Mouse (Mus musculus) intestine, postnatal 0 days (tissue): ENCODE results near the gene 4930442H23Rik. TPM values are rescaled to one million over a fixed set of nuclear protein-coding genes. Genes with fewer than 3 reads are reported as not detected.
A peak's percentile ranks its signal among the peaks of the same experiment; 100 is the strongest.

Experiments
- ATAC-seq: fragments of 200-750 bp; cut with Nextera tagmentation; 2 replicates; pipeline ENCODE4 v1.8.0; 2017; ENCODE audit warnings: mild to moderate bottlenecking, moderate TSS enrichment, moderate library complexity
- H3K27ac ChIP-seq: fragments of 300-500 bp; sonication (generic); 2 replicates; pipeline ENCODE4 v1.5.1; 2014; ENCODE audit warnings: mild to moderate bottlenecking, low read depth, low read length, moderate library complexity
- H3K27me3 ChIP-seq: fragments of 300-500 bp; sonication (generic); replicated peaks from 2 replicates; pipeline ENCODE4 v1.6.1; 2014; ENCODE audit warnings: low read length, mixed read lengths; ENCODE audit not compliant: control insufficient read depth, insufficient read depth
- H3K36me3 ChIP-seq: fragments of 300-500 bp; sonication (generic); 2 replicates; pipeline ENCODE4 v1.6.1; 2014; ENCODE audit warnings: mild to moderate bottlenecking, moderate library complexity; ENCODE audit not compliant: control insufficient read depth, insufficient read depth
- H3K4me1 ChIP-seq: fragments of 300-500 bp; sonication (generic); replicated peaks from 2 replicates; pipeline ENCODE4 v1.6.1; 2014; ENCODE audit warnings: antibody characterized with exemption, low read length, mixed read lengths; ENCODE audit not compliant: control insufficient read depth, insufficient read depth
- H3K4me2 ChIP-seq: fragments of 300-500 bp; sonication (generic); replicated peaks from 2 replicates; pipeline ENCODE4 v1.6.1; 2014; ENCODE audit warnings: low read depth, mild to moderate bottlenecking, moderate library complexity
- H3K4me3 ChIP-seq: fragments of 300-500 bp; sonication (generic); 2 replicates; pipeline ENCODE4 v1.5.1; 2014; ENCODE audit warnings: low read depth, low read length
- H3K9ac ChIP-seq: fragments of 300-500 bp; sonication (generic); 2 replicates; pipeline ENCODE4 v1.6.1; 2014; ENCODE audit warnings: mild to moderate bottlenecking, low read depth, low read length
- H3K9me3 ChIP-seq: fragments of 300-500 bp; sonication (generic); 2 replicates; pipeline ENCODE4 v1.6.1; 2016; ENCODE audit warnings: mixed run types; ENCODE audit not compliant: control insufficient read depth
- CTCF ChIP-seq: sonication (generic); IDR thresholded peaks from 2 replicates; pipeline ENCODE4 v1.5.1; 2016; ENCODE audit warnings: low read depth, mild to moderate bottlenecking, control low read depth, antibody characterized with exemption, moderate library complexity
- whole genome bisulfite sequencing: fragments of 180-500 bp; shearing (Covaris S2); extraction: QIAGEN DNeasy Blood & Tissue Kit; methylation state at CpG from one replicate; pipeline ENCODE4 v1.1.7; 2014; 5-methylcytosine and 5-hydroxymethylcytosine counted together
- polyA plus RNA-seq: library from polyadenylated mRNA; unstranded; fragments of >200 nt; fragmentation: Nextera tagmentation; extraction: Ambion mirVana; gene quantifications from 2 replicates; pipeline ENCODE4 v1.2.1, GENCODE M21; 2015

4930442H23Rik gene
- polyA plus RNA-seq, 1 experiment from 2014 or later, result 0.12 TPM

- TF ChIP-seq CTCF, result no peak
- Histone ChIP-seq H3K4me2 (no peak overlapping the region), H3K9me3 (no peaks in the 10 kb centered on the region), H3K27me3 (no peaks in the 10 kb centered on the region), H3K36me3 (peaks cover 51% of the 10 kb centered on the region), H3K9ac (peak overlapping the region; percentile 0; the same call in 1 of the 2 replicates), H3K4me3 (no peak overlapping the region), H3K27ac (no peak overlapping the region; the same call in 1 of the 2 replicates), H3K4me1 (no peaks in the 10 kb centered on the region)
- peak; percentile 29; the same call in 1 of the 2 replicates for ATAC-seq
- WGBS, result 72% methylated on average over 8 of the region's 8 CpGs
Measured at GRCm38 (mm10) chr10:81161602-81162317, 21.9 kb downstream of the 4930442H23Rik start.

DNA sequence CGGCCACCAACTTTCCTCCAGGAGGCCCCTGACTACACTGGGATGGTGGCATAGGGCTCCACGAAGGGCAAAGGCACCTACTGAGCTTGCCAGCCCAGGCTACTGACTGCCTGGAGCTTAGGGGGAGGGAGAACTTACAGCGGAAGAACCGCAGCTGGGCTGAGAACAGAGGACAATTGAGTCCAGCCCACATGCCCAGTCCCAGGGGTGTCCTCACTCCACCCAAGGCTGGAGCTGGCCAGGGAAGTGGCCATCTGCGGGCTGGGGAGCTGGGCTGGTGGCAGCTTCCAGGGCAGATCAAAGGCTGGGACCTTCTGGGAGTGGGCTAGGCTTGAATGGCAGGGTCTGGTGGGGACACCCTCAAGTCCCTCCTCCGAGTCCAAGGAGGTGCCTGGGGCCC, 28.9 kb downstream of the 4930442H23Rik start:
- Histone ChIP-seq H3K27me3 (no peaks in the 10 kb centered on the region), H3K9me3 (no peaks in the 10 kb centered on the region), H3K4me2 (no peak overlapping the region), H3K27ac (peak overlapping the region; percentile 15; the same call in 1 of the 2 replicates), H3K36me3 (peaks cover 65% of the 10 kb centered on the region), H3K9ac (no peak overlapping the region), H3K4me3 (no peak overlapping the region), H3K4me1 (no peaks in the 10 kb centered on the region)
- no peak for TF ChIP-seq CTCF
- no peak for ATAC-seq
- 75% methylated on average over 6 of the region's 6 CpGs for WGBS

GRCm38 (mm10) chr10:81154313-81154712, 29.3 kb downstream of the 4930442H23Rik start:
- no peak overlapping the region for H3K9ac ChIP-seq
- peaks cover 69% of the 10 kb centered on the region for H3K36me3 ChIP-seq
- WGBS, result 88% methylated on average over 12 of the region's 12 CpGs
- no peaks in the 10 kb centered on the region for H3K4me1 ChIP-seq
- ATAC-seq, result no peak
- no peaks in the 10 kb centered on the region for H3K27me3 ChIP-seq
- no peak overlapping the region for H3K4me3 ChIP-seq
- no peaks in the 10 kb centered on the region for H3K9me3 ChIP-seq
- no peak overlapping the region for H3K4me2 ChIP-seq
- 0 out of 2 replicates have a peak overlapping the region, but pooled peaks have one; percentile 21 for H3K27ac ChIP-seq
- no peak for TF ChIP-seq CTCF

DNA sequence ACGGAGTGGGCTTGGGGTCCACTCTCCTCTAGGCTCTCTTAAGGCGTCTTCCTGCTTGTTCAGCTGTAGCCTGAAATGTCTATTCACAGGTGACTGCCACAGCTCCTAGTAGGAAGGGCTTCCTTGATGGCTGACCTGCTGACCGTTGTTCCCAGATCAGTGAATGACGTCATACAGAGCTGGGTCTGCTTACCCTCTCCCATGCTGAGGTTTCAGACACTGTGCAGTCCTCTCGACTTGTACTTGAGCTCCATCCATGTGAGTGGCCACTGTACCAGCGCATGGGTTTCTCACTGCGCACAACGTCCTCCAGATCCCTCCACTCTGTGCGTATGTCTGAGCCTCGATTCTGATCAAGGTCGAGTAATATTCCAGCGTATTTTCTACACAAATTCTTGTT, 31.0 kb downstream of the 4930442H23Rik start:
- Histone ChIP-seq H3K4me3 (no peak overlapping the region), H3K9ac (no peak overlapping the region), H3K36me3 (peaks cover 73% of the 10 kb centered on the region), H3K4me1 (no peaks in the 10 kb centered on the region), H3K27me3 (no peaks in the 10 kb centered on the region), H3K27ac (peak overlapping the region; percentile 11; the same call in 1 of the 2 replicates), H3K9me3 (no peaks in the 10 kb centered on the region), H3K4me2 (no peak overlapping the region)
- 60% methylated on average over 12 of the region's 12 CpGs for WGBS
- peak; percentile 29; the same call in 1 of the 2 replicates for ATAC-seq
- TF ChIP-seq CTCF, result no peak

DNA sequence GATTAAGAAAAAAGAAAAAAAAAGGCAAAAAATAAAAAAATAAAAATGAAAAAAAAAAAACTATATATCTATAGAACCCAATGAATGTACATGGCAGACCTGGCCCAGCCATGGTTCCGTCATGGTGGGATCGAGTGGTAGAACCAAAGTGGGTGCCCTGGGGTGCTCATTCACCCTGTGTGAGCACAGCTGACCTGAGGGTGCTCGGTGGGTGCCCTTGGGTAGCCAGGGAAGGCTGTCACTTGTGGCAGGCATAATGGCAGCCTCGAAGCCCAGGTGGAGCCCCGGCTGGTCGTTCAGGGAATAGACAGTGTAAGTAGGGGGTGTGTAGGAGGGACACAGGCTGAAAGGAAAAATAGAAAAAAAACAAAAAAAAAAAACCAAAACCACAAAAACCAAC, 32.4 kb downstream of the 4930442H23Rik start:
- WGBS, result 70% methylated on average over 6 of the region's 6 CpGs
- Histone ChIP-seq H3K4me3 (no peak overlapping the region), H3K9ac (no peak overlapping the region), H3K36me3 (peaks cover 73% of the 10 kb centered on the region), H3K9me3 (no peaks in the 10 kb centered on the region), H3K4me1 (0 out of 2 replicates have a peak, but pooled peaks cover 3% of the 10 kb centered on the region), H3K27me3 (no peaks in the 10 kb centered on the region), H3K27ac (no peak overlapping the region), H3K4me2 (no peak overlapping the region)
- TF ChIP-seq CTCF, result no peak
- no peak for ATAC-seq

DNA sequence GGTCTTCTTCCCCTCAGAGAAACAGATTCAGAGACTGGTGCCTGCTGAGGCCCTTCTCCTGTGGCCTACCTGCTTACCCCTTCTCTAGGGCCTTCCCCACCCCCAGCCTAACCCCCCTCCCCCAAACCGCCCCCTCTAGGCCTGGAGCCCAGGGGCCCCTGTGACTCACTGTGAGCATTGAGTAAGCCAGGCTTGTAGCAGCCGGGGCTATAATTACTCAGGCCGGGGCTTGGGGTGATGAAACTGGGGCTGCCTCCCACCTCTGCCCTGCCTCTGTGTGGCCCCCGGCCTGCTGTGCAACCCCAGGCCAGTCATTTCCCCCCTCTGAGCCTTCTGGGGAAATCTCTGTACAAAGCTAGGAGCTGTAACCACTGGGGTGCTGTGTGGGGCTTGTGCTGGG, 37.4 kb downstream of the 4930442H23Rik start:
- Histone ChIP-seq H3K27me3 (no peaks in the 10 kb centered on the region), H3K27ac (peak overlapping the region; percentile 91), H3K4me1 (peaks cover 7% of the 10 kb centered on the region; the same call in 1 of the 2 replicates), H3K4me2 (peak overlapping the region; percentile 59), H3K4me3 (peak overlapping the region; percentile 21), H3K36me3 (peaks cover 68% of the 10 kb centered on the region), H3K9me3 (no peaks in the 10 kb centered on the region), H3K9ac (peak overlapping the region; percentile 31; the same call in 1 of the 2 replicates)
- ATAC-seq, result 0 out of 2 replicates have a peak, but pooled peaks have one; percentile 0
- WGBS, result 38% methylated on average over 4 of the region's 4 CpGs
- no peak for TF ChIP-seq CTCF
